Mouse (Mus musculus) right cerebral cortex, postnatal 25 days (tissue): Measurements from ENCODE around the gene Wdr12.
A peak's percentile ranks its signal among the peaks of the same experiment; 100 is the strongest.
"Not testable (repeated sequence)": the region's sequence is repeated elsewhere in the genome, so short reads cannot be mapped to it uniquely, and the experiment has no call there.

ENCODE experiments used
- DNase-seq: peaks from one replicate; pipeline ENCODE4 v3.0.0; 2022

Gene Wdr12

GRCm38 (mm10) chr1:60098024-60098781, at the start of gene Wdr12, which contains the start of gene Carf:
TSS of gene Wdr12 (minus strand) at chr1:60098645.
TSS of gene Carf (plus strand) at chr1:60098247.
- DNase-seq = peak; percentile 98

GRCm38 (mm10) chr1:60137346-60137745, 38.9 kb upstream of the Wdr12 start:
- DNase-seq = no peak

GRCm38 (mm10) chr1:60117721-60118455, 19.4 kb upstream of the Wdr12 start:
- no peak for DNase-seq

- no peak for DNase-seq
These were observed 6.1 kb upstream of the Wdr12 start for GRCm38 (mm10) chr1:60104582-60104981.

GRCm38 (mm10) chr1:60098839-60099238, 394 bp upstream of the Wdr12 start:
- DNase-seq = no peak

GRCm38 (mm10) chr1:60097277-60098023, 995 bp downstream of the Wdr12 start:
- DNase-seq = peak; percentile 63

- DNase-seq = no peak
These were observed 1.7 kb downstream of the Wdr12 start for GRCm38 (mm10) chr1:60096572-60097276.

GRCm38 (mm10) chr1:60076411-60076810, 22.0 kb downstream of the Wdr12 start:
- no peak for DNase-seq

GRCm38 (mm10) chr1:60075590-60075989, 22.9 kb downstream of the Wdr12 start:
- no peak for DNase-seq

- DNase-seq = no peak
These were observed 23.5 kb downstream of the Wdr12 start for GRCm38 (mm10) chr1:60074935-60075334.

GRCm38 (mm10) chr1:60070725-60071124, 27.7 kb downstream of the Wdr12 start:
- not testable (repeated sequence) for DNase-seq

- DNase-seq = no peak
These were observed 42.1 kb downstream of the Wdr12 start for GRCm38 (mm10) chr1:60056310-60056709.

- no peak for DNase-seq
These were observed 43.8 kb downstream of the Wdr12 start for GRCm38 (mm10) chr1:60054659-60055058.

- DNase-seq = not testable (repeated sequence)
These were observed 51.0 kb downstream of the Wdr12 start for GRCm38 (mm10) chr1:60047481-60047880.

- DNase-seq = no peak
These were observed 53.9 kb downstream of the Wdr12 start for GRCm38 (mm10) chr1:60044595-60044994.

GRCm38 (mm10) chr1:60042796-60043469, 55.5 kb downstream of the Wdr12 start, which contains the start of gene Ica1l:
TSS of gene Ica1l (minus strand) at chr1:60043184.
- peak; percentile 59 for DNase-seq

GRCm38 (mm10) chr1:60042398-60042795, 56.0 kb downstream of the Wdr12 start:
- no peak for DNase-seq

GRCm38 (mm10) chr1:60035044-60035443, 63.4 kb downstream of the Wdr12 start:
- DNase-seq = no peak
